Mouse (Mus musculus): Measurements from ENCODE around the gene Pola2.

Pola2 gene

DNA sequence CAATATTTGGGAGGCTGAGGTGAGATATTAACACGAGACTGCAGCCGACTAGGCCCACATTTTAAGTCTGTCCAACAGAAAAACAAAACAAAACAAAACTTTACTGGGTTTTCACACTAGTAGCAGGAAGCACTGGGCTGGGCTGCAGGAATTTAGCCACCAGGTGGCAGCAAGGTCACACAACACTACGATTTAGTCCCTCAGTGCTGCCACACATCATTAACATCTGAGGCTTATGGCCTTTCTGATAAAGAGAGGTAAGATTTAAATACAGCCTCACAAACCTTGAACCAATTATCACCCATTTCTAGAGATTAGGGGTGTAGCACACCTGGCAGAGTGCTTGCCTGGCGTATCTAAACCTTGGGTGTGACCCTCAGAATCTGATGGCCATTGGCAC lies 1.3 kb upstream of the Pola2 start:
- DNase-seq (ENCODE audit: low spot score), result peak; percentile 87

DNA sequence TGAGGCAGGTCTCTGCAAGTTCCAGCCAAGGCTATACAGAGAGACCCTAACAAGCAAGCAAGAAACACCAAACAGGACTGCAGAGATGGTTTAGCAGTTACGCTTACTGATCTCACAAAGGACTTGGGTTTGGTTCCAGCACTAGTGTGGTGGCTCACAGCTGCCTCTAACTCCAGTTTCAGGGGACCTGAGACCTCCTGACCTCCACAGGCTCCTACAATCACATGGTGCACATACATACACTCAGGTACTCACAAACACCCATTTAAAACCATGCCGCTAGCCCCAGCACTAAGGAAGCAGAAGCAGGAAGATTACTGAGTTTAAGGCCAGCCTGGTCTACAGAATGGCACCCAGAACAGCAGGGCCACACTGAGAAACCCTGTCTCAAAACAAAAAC lies 802 bp upstream of the Pola2 start:
- no peak for DNase-seq (ENCODE audit: low spot score)

DNA sequence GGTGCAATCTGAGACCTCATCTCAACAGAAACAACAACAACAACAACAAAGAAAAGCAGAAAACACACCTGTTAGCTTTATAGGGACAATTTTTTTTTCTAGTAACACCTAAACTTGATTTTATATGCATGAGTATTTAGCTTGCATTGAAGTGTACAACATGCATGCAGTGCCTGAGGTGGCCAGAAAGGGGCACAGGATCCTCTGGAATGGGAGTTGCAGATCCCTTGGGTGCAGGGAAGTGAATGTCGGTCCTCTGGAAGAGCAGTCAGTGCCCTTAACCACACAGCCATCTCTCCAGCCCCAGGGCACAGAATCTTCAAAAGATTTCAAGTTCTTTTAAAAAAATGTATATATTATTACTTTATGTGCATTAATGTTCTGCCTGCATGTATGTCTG lies 1.4 kb downstream of the Pola2 start:
- no peak for DNase-seq (ENCODE audit: low spot score)

DNA sequence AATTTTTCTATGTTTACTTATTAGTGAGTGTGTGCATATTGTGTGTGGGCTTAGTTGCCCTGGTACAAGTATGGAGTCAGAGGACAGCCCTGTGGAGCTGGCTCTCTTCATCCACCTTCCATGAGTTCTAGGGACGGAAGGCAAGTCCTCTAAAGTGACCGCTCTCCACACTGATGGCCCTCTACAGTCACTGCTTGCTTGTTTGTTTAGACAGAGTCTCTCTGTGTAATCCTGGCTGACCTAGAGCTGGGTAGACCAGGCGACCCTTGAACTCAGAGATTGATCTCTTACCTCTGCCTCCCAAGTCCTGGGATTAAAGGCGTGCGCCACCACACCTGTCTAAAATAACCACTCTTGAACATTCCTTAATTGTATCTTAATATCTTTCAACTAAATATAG lies 6.6 kb downstream of the Pola2 start:
- no peak for DNase-seq (ENCODE audit: low spot score)

DNA sequence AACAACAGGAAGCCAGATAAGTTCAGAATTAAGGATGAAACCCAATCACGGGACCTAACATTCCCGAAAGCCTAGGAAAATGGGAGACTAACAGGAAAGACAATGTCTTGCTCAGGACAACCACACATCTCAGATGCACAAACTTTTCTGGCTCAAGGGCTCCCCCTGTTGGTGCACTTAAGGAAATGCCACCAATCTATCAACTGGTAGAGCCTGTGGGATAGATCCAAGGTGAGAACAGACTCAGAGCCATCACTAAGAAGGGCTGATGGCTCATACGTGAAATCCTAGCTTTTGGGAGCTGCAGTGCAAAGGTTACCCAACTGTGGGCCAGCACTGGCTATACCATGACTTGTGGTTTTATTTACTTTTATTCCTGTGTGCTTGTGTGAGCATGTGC lies 7.3 kb downstream of the Pola2 start:
- peak; percentile 90 for DNase-seq (ENCODE audit: low spot score)

DNA sequence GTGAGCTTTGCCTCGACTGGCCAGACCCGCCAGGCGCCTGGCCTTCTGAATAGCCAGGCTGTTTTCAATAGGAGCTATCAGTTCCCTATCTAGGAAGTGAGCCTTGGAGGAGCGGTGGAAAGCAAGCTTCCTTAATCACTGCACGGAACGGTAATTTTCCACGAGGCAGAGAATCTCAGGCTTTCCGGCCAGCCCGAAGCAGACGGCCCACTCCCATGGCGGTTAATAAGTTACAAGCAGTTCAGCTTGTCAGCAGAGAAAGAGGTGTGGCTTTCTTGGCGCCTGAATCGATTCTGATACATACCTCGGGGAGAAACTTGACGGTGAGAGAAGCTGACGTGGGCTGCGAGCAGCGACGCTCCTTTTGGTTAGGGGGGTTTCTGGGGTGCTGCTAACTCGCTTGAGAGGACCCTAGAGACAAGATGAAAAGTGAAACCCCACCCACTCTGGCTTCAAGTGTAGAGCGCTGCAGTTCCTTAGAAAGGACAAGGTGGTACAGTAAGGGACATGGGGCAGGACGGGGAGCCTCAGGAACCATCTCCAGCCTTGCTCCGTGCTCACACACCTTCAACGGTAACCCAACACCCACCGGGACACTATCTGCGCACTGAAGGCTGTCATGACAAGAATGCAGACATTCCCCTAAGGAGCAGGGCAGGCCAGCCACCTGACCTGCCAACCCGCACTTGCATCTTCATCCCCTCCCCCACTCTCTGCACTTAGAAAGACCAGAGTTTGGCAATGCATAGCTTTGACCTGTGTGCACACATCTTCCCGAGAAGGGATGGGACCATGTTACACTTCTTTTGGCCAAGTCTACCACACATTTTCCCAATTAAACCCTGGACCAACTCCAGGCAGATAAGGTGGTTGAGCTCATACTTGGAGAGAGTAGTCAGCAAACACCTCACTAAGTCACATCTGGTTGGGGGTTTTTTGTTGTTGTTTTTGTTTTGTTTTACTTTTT lies 8.0 kb downstream of the Pola2 start:
- no peak for DNase-seq (ENCODE audit: low spot score)

DNA sequence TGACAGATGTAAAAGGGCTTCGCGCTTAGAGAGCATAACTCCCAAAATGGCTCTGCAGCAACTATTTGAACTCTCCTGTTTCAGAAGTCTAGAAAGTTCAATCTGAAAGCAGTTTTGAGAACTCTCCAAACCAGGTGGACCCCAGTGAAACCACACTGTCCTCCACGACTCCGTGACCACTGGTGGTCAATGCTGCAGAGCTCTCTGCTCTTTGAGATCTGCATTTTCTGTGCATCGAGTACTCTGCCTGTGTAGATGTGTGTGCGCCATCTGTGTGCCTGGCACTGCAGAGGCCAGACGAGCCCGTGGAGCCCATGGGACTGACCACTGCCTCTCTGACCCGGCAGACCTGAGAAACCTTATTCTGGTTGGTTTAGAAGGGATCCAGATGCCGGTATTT lies 9.1 kb downstream of the Pola2 start:
- no peak for DNase-seq (ENCODE audit: low spot score)

DNA sequence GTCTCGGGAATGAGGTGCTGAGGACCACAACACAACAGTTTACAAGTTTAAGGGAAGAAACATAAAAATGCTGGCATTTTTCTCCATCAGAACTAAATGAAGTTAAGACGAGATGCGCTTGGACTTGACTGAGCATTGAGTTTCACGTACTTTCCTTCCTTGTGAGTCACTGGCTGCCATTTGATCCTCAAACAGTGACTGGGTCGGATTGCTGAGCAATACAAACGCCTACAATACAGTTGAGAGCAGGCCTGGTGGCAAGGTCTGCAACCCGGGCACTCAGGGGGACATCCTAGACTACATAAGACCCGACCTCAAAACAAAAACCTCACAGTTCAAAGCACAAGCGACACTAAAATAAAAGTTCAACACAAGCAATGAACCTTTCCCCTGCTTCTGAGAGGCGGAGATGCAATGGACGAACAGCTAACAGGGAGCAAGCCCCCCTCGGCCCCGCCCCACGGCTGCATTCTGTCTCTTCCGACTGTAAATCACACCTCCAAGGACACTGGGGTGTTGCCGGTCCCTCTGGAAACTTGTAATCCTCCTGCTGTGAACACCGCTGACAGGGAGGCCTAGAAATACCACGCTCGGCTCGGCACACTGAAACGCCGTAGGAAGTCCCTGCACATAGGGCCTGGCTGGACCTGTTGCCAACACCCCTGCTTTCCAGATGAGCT lies 9.8 kb downstream of the Pola2 start:
- DNase-seq (ENCODE audit: low spot score), result peak; percentile 53

DNA sequence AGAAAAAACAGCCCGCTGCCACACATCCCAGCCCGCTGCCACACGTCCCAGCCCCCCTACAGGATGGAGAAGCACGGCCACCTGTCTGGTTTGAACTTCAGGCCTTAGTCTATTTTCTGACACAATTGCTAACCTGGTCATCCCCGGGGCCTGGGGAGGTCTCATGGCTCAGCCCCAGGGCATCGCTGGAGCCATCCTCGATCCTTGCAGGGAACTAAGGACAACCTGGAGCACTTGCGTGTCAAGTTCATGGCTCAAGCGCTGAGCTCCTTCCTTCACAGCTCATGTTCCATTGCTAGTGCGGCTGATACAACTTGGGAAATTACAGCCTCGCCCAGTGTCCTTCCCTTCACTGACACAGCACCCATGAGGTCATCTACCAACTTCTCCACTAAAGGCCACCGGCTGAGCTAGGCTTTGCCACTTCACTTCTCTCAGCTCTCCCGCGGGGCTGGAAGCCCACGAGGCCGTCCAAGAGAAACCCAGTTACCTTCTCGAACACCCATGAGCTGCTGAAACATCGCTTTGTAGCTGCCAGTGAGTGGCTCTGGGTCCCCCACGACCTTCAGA lies 10.7 kb downstream of the Pola2 start:
- no peak for DNase-seq (ENCODE audit: low spot score)

DNA sequence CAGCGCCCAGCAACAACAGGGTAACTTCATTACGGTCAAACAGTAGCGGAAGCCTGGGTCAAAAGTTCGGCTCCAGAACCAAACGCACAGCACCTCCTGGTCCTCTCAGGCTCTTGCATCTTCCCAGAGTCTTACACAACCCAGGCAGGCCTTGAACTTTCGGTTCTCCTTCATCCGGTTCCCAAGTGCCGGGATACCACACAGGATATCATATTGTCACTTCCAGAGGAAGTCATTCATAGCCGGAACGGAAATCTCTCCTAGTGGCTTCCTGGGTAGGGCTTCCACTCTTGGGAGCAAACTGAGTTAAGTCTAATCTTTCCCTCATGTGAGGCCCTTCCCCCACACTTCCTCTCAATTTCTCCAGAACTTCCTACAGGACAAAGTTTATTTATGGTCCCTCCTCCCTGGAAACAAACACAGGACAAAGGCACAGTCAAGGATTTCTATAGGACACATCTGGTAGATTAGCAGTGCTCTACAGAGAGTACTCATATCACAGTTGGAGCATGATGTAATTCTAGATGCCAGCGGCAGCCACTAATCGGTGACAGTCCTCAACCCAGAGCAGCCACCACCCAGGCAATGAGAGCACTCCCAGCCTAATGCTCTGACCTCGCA lies 11.8 kb downstream of the Pola2 start:
- no peak for DNase-seq (ENCODE audit: low spot score)

DNA sequence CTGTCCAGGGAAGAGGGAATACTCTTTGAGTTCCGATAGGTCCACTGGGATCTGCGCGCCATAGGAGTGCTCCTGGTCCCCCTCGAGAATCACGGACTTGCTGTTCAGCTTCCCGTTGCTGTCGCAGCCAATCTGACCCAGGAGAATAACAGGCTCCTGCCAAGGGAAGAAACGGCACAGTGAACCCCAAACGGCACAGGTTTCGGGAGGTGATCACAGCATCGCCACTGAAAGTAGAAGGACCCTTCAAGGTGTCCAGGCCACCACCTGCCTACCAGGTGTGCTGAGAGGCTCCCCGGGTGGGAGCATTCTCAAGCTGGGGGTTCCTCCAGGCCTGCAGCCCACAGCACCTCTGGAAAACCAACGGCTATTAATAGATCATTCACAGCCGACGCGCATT lies 12.4 kb downstream of the Pola2 start:
- peak; percentile 36 for DNase-seq (ENCODE audit: low spot score)

DNA sequence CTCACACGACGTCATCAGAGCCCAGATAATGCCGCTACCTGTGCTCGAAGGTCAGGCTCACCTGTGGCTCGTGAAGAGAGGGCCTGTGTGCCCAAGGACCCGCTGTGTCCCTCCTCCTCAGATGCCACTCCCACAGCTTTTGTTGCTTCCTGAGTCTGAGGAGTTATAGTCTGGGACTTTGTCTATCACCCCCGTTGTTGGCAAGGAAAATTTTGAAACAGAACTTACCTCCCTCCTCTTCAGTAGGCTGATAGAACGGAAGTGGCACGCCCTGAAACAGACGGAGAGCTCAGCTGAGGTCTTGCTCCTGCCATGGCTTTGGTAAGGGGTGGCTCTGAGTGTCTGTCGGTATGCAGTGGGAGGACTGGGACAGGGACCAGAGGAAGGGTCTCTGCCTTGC lies 13.8 kb downstream of the Pola2 start:
- DNase-seq (ENCODE audit: low spot score), result no peak

DNA sequence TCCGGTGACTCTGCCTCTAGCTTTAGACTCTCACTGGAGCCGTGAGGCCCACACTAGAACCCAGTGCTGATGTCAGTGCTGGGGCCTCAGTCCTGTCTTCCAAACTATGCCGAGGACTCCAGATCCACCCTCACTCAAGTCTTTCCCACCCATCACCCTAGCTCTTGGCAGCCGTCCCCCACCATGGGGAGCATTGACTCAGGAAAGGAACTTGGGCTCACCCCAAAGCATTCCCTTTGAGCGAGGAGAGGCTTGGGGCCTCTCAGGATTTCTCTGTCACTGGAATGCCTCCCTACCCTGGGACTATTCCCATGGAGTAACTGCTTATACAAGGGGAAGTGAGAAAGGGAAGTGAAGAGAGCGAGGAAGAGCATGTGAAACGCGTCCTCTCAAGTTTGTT lies 18.1 kb downstream of the Pola2 start:
- DNase-seq (ENCODE audit: low spot score), result no peak

DNA sequence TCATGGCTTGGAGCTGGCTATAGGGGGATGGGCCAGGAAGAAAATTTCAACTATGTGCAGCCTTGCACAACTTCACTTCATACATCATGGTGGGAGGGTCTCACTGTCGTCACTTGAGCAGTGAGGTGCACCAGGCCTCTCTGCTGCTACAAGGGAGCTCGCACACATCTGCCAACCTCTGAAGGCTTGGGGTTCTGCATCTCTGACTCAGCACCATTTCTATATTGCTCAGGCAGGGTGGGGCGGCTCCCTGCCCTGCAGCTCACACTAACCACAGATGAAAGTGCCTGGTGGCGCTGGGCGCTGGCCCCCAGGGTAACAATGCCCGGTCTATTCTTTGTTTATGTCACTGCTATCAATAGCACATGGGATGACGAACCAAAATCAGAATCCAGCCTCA lies 19.0 kb downstream of the Pola2 start:
- DNase-seq (ENCODE audit: low spot score), result no peak

DNA sequence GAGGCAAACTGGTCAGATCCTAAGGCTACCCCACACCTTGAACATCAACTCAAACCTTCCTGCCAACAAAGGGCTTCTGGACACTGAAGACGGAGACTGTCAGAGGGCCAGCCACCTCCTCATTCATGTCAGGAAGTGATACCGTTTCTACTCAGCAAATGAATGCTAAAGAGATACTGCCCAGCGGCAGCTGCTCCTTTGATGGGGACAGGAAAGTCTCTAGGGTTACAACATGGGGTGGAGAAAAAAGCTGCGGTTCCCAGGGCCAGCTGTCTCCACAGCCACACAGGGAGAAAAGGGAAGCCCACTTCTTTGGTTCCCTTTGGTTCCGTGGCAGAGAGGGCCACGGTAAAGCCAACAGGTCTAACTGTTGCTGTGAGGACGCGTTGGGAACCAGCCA lies 19.9 kb downstream of the Pola2 start:
- no peak for DNase-seq (ENCODE audit: low spot score)

DNA sequence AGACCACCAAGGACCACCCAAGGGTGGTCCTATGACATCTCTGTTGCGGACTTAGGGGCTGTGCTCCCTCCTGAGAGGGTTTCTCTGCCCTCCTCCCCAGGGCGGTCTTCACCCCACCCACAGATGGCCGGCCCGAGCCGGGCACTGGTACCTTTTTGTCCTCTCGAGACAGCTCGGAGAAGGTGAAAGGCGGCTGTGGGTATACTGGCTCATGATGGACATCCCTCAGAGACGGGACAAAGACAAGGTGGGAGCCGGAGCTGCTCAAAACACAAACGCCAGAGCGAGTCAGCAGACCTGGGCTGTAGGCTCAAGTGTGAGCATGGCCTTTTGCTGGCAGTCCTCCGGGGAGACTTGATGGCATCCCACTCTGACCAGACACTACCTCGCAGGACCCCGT lies 20.6 kb downstream of the Pola2 start:
- no peak for DNase-seq (ENCODE audit: low spot score)

DNA sequence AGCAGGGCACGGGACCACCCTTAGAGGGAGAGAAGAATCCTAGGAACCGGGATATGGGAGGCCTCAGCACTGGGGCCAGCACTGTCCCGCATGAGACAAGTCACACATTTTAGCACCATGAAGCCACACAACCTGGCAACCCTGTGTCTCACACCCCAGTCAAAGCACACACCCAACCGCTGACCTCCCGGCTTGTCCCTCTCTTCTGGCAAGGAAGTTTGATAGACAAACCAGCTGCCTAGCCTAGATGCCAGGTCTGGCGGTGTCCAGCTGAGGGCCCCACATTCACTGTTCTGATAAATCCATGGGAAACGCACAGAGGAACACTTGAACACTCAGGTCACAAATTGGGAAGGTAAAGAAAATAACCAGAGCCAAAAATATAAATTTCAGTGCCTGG lies 21.4 kb downstream of the Pola2 start:
- no peak for DNase-seq (ENCODE audit: low spot score)

DNA sequence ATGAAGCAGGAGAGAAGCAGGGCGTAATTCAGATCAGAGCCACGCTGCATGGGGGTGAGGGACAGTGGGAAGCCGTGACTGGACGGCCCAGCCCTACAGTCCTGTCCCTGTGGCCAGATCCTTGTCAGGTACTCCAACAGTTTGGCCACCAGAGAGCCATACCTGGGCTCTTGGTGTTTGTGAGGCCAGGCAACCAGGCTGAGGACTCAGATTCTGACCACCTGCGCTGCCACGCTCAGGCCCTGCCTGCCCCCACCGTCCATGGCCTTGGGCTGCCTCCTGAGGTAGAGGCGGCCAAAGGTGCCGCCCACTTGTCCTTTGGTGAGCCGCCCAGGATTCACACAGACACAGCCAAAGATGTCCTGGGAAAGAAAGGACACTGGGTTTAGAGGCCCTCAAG lies 23.3 kb downstream of the Pola2 start:
- no peak for DNase-seq (ENCODE audit: low spot score)

DNA sequence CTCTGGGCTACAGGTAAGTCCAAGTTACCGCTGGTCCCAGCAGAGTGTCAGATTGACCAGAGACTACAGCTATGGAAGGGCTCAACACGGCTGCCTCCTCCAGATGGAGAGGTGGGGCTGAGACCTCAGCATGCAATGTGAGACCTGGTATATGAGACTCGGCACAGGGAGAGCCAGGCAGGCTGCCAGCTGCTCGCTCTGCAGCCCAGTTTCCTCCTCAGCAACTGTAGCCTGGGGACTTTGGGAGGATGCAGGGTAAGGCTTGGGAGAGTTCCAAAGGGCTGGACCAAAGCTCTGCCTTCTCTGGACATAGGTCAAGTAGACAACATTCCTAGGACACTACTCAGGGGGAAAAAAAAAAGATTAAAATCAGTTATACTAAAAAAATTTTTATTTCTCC lies 23.8 kb downstream of the Pola2 start:
- peak; percentile 83 for DNase-seq (ENCODE audit: low spot score)

DNA sequence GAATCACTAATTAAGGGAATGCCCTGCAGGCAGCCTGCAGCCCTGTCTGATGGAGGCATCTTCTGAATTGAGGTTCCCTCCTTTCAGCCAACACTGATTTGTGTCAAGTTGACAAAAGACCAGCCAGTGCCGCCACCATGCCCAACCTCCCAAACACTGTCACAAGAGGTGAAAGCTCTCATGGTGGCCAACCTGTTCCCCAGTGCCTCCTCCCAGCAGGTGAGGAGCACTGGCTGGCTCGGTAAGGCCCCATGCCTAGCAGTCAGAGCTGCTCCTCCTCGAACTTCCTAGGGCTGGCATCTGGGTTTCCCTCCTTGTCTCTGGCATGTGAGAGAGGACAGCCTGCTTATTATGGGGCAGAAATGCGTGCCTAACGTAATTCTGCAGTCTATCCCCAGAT lies 24.3 kb downstream of the Pola2 start:
- no peak for DNase-seq (ENCODE audit: low spot score)

DNA sequence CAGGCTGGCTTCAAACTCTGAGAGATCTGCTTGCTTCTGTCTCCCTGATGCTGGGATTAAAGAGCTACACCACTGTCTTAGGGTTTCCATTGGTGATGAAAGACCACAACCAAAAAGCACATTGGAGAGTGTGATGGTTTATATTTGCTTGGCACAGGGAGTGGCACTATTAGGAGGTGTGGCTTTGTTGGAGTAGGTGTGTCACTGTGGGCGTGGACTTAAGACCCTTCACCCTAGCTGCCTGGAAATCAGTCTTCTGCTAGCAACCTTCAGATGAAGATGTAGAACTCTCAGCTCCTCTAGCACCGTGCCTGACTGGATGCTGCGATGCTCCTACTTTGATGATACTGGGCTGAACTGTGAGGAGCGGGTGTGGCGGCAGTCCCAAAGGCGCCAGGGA lies 25.5 kb downstream of the Pola2 start:
- no peak for DNase-seq (ENCODE audit: low spot score)

DNA sequence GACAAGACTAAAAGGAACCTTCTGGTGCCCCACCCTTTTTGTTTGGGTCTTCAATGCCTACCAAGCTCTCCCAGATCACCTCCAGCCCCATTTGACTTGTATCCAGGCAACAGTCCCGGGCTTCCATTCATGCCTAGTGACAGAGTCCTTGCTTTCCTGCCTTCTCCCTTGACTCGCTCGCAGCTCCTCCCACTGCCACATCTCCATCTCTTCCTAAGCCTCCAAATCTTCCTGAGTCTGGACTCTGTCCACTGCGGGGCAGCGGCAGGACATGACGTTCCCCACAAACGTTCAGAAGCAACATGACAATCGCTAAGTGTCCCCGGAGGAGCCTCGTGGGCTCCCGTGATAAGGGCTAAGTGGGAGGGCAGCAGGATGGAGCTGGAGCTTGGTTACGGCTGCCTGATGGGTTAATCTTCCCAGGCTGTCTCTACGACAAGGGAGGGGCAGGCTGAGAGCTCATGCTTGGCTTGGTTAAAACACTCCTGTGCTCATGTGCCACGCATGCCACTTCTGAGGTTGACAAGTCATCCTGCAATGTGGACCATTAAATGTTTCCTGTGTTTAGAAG lies 26.1 kb downstream of the Pola2 start:
- DNase-seq (ENCODE audit: low spot score), result no peak
